Mouse (Mus musculus): ENCODE data around the gene Tal1. TPM values are rescaled to one million over a fixed set of nuclear protein-coding genes. Genes with fewer than 3 reads are reported as not detected.
A peak's percentile ranks its signal among the peaks of the same experiment; 100 is the strongest.

The Tal1 gene
- polyA plus RNA-seq, 1 experiment from 2014 or later = 8.5 TPM

DNA sequence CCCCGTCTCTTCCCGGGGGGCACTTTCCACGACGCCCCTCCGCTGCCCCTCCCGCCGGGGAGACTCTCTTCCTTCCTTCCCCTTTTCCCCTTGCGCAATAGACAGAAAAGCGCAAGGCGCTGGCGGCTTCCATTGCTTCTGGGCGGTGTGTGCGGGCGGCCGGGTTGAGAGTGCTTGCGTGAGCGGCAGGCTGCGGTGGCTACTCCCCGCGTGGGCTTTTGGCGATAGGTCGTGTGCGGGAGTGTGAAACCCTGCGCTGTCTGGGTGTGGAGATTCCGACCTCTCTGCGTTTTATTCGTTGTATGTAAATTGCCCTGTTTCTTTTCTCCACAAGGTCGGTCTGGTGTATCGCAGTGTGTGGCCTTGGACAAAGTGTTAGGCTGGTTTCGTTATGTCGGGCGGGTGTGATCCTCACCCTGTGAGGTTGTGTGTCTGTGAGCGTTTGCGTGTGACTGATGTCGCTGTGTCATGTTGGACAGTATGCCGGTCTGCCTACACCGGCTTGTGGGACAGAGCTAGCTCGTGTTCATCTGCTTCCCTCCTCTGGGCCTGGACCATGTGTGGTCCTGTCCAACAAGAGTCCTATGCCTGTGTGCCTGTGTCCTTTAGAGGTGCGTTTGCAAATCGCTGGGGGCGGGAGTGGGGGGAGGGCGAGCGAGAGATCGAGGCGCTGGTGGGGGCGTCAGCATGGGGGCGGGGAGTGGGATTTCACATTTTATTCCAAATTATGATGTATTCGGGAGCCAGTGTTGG lies 871 bp downstream of the Tal1 start:
- peak overlapping the region; percentile 53 for H3K4me2 ChIP-seq
- ATAC-seq (replicated peaks) = peak; percentile 82
- peak overlapping the region; percentile 34 for H3K9ac ChIP-seq
- WGBS = under 1% methylated on average over 47 of the region's 48 CpGs
- H3K4me1 ChIP-seq = peaks cover 16% of the 10 kb centered on the region
- H3K27ac ChIP-seq = peak overlapping the region; percentile 89
- H3K36me3 ChIP-seq (replicated peaks) = no peaks in the 10 kb centered on the region
- peaks cover 63% of the 10 kb centered on the region for H3K27me3 ChIP-seq (replicated peaks)
- H3K9me3 ChIP-seq = no peaks in the 10 kb centered on the region
- H3K4me3 ChIP-seq = peak overlapping the region; percentile 39

DNA sequence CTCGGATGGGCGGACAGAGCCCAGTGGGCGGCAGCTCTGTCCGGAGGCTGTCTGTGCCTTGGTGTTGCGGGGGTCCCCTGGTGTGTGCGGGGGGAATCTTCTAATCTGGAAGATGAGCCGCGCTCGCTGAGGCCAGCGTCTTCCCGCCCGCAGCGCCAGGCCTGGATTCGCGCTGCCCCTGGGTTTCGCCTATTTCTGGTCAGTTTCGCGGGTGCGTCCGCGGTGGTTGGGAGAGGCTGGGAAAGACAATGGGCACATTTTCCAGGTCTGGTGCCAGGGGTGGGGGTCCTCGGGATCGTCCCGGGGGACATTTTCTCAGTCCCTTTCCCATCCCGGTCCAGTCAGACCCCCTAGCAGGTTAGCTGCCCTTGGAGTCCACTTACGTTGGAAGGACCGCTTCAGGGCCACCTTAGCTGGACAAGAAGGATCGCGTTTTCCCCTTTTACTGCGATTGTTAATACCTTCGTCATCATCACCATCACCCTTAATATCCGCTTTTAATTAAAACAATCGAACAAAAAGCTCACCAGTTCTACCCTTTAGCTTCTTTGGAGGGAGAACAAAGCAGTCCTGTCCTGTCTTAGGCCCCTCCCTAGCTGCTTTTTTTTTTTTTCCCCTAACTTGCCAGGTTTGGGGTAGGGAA lies 1.6 kb downstream of the Tal1 start:
- peak overlapping the region; percentile 34 for H3K9ac ChIP-seq
- H3K9me3 ChIP-seq = no peaks in the 10 kb centered on the region
- H3K27me3 ChIP-seq (replicated peaks) = peaks cover 64% of the 10 kb centered on the region
- peak overlapping the region; percentile 89 for H3K27ac ChIP-seq
- H3K4me2 ChIP-seq = peak overlapping the region; percentile 53
- WGBS = under 1% methylated on average over 33 of the region's 33 CpGs
- no peaks in the 10 kb centered on the region for H3K36me3 ChIP-seq (replicated peaks)
- peaks cover 19% of the 10 kb centered on the region for H3K4me1 ChIP-seq
- peak overlapping the region; percentile 39 for H3K4me3 ChIP-seq
- ATAC-seq (replicated peaks) = peak; percentile 49

DNA sequence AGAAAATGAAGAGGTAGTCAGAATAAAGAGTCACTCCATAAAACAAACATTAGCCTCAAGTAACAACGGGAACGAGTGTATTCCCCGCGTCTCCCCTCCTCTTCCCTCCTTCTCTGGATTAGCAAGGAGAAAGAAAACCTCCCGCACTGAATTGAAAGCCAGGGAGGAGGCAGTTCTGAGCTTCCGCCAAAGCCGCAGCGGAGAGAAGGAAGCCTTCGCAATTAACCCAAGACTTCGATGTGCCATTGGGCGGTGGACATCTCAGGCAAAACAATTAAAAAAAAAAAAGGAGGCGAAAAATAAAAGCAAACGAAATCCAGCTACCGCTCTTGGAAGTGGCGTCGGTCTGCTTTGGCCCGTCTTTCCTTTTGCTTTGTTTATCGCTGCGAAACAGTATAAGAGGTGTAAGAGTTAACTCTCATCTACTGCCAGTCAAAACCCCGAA lies 2.1 kb downstream of the Tal1 start:
- no peaks in the 10 kb centered on the region for H3K9me3 ChIP-seq
- no peaks in the 10 kb centered on the region for H3K36me3 ChIP-seq (replicated peaks)
- peak overlapping the region; percentile 34; the same call in 1 of the 2 replicates for H3K9ac ChIP-seq
- H3K4me3 ChIP-seq = peak overlapping the region; percentile 39
- H3K4me1 ChIP-seq = peaks cover 23% of the 10 kb centered on the region
- peak overlapping the region; percentile 89 for H3K27ac ChIP-seq
- under 1% methylated on average over 20 of the region's 20 CpGs for WGBS
- ATAC-seq (replicated peaks) = no peak
- H3K4me2 ChIP-seq = peak overlapping the region; percentile 53
- peaks cover 64% of the 10 kb centered on the region for H3K27me3 ChIP-seq (replicated peaks)

DNA sequence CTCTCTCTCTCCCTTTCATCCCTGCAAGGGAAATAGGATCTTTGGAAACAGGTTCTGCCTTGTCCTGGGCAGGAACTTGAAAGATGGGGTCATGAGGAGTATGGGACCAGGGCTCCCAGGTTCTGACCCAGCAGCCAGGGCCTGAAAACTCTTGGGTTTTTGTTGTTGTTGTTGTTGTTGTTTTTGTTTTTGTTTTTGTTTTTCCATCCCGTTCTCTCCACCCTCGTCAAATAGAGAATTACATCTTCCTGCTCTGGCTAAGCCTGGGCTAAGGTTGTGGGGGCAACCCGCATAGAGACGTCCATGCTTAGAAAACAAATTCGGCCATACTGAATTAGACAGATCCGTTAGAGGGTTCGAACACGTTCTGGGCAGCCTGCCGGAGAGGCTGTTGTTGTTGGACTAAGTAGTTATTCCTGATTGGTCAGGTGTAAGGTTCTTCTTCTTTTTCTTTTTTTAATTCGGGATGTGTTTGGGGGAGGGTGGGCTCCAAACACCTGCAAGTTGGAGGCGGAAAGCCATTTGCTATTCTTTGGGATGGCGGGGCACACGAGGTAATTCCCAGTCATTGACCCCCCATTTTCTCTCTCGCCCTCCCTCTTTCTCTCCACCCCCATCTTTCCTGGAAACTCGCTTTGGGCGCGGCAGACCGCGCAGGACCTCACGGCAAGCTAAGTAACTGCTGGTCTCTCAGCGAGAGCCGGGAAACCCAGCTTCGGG lies 2.8 kb downstream of the Tal1 start:
- peaks cover 62% of the 10 kb centered on the region for H3K27me3 ChIP-seq (replicated peaks)
- no peaks in the 10 kb centered on the region for H3K36me3 ChIP-seq (replicated peaks)
- peak overlapping the region; percentile 89 for H3K27ac ChIP-seq
- peak overlapping the region; percentile 39 for H3K4me3 ChIP-seq
- peak overlapping the region; percentile 53 for H3K4me2 ChIP-seq
- H3K4me1 ChIP-seq = peaks cover 29% of the 10 kb centered on the region
- H3K9ac ChIP-seq = peak overlapping the region; percentile 34
- H3K9me3 ChIP-seq = no peaks in the 10 kb centered on the region
- ATAC-seq (replicated peaks) = no peak
- WGBS = under 1% methylated on average over 23 of the region's 23 CpGs

DNA sequence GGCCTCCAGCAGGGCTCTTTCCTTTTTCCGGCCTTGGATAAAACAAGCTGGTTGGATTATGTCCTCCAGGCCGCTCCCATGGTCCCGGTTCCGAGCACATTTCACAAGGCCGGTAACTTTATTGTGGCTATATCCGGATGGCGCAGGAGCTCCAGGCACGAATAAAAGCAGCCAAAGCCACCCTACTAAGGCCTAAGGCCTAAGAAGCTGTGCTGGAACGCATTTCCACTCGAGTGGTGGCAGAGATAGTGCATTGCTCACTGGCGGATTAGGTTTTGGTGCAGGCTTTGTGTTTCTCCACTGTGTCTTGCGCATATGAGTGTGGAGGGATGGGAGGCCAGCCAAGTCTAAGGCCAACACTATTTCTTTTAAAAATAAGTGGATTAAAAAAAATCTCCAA lies 3.6 kb downstream of the Tal1 start:
- H3K27me3 ChIP-seq (replicated peaks) = peaks cover 61% of the 10 kb centered on the region
- WGBS = 7% methylated on average over 12 of the region's 12 CpGs

DNA sequence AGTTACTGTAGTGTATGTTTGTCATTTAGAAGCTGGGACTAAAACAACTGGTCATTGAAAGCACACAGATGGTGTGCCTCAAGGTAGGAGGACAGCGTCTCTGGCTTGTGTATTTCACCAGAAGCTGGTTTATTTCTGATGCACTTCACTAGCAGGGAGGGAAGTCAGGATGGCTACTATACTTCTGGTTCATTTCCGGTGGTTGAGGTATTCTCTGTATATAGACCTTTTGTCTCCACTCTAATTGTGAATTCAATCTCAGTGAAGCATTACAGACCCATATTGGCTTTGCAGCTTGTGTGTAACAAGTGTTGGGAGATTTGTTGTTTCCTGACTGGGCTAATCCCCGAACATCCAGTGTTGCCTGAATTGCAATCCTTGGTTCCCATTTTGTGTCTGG lies 4.5 kb downstream of the Tal1 start:
- ATAC-seq (replicated peaks) = no peak

More for the DNA sequence above, 3.6 kb downstream of the Tal1 start:
- Histone ChIP-seq H3K4me2 (peak overlapping the region; percentile 53), H3K9ac (0 out of 2 replicates have a peak overlapping the region, but pooled peaks have one; percentile 4), H3K4me3 (peak overlapping the region; percentile 39), H3K4me1 (peaks cover 29% of the 10 kb centered on the region), H3K36me3 (replicated peaks) (no peaks in the 10 kb centered on the region), H3K27ac (peak overlapping the region; percentile 89), H3K9me3 (no peaks in the 10 kb centered on the region)
- no peak for ATAC-seq (replicated peaks)

DNA sequence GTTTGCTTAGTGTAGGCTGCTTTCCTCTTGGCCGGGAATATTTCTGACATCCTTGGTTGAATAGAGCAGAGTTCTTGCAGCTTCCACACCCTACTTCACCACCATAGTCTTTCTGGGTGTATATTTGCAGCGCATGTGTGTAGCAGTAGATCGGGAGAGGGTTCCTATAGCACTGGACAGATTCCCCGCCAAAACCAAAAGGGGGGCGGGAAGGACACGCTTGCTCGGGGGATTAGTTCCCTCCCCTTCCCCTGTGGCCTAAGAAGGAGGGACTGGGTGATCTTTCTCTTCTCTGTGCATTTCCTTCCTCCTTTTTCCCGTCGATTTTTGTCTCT lies 6.3 kb downstream of the Tal1 start:
- Histone ChIP-seq H3K9ac (peak overlapping the region; percentile 41; the same call in 1 of the 2 replicates), H3K4me2 (peak overlapping the region; percentile 89), H3K4me1 (peaks cover 18% of the 10 kb centered on the region), H3K4me3 (peak overlapping the region; percentile 47), H3K27me3 (replicated peaks) (peaks cover 61% of the 10 kb centered on the region), H3K9me3 (no peaks in the 10 kb centered on the region), H3K36me3 (replicated peaks) (no peaks in the 10 kb centered on the region), H3K27ac (peak overlapping the region; percentile 57)
- WGBS = 4% methylated on average over 9 of the region's 9 CpGs
- peak; percentile 5; the same call in 1 of the 2 replicates for ATAC-seq (replicated peaks)

More for the DNA sequence above, 4.5 kb downstream of the Tal1 start:
- 11% methylated on average over 3 of the region's 3 CpGs for WGBS
- Histone ChIP-seq H3K4me3 (peak overlapping the region; percentile 39), H3K9me3 (no peaks in the 10 kb centered on the region), H3K36me3 (replicated peaks) (no peaks in the 10 kb centered on the region), H3K9ac (no peak overlapping the region), H3K4me2 (peak overlapping the region; percentile 53), H3K27ac (peak overlapping the region; percentile 89; the same call in 1 of the 2 replicates), H3K4me1 (peaks cover 29% of the 10 kb centered on the region), H3K27me3 (replicated peaks) (peaks cover 61% of the 10 kb centered on the region)

DNA sequence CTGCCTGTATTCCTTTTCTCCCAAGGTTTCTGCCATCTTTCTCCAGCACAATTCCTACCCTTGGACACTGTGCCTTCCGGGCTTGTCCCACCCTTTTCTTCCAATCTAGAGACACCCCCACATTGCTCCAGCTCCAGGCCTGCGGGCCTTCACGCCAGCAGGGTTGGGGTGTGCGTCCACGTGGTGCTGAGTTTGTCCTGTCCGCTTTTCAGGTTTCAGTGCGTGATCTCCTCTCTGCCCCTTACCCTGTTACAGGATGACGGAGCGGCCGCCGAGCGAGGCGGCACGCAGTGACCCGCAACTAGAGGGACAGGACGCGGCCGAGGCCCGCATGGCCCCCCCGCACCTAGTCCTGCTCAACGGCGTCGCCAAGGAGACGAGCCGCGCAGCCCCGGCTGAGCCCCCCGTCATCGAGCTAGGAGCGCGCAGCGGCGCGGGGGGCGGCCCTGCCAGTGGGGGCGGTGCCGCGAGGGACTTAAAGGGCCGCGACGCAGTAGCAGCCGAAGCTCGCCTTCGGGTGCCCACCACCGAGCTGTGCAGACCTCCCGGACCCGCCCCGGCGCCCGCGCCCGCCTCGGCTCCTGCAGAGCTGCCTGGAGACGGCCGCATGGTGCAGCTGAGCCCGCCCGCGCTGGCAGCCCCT lies 6.8 kb downstream of the Tal1 start:
- H3K4me3 ChIP-seq = peak overlapping the region; percentile 47
- peak; percentile 86 for ATAC-seq (replicated peaks)
- H3K36me3 ChIP-seq (replicated peaks) = no peaks in the 10 kb centered on the region
- no peaks in the 10 kb centered on the region for H3K9me3 ChIP-seq
- peak overlapping the region; percentile 89 for H3K4me2 ChIP-seq
- peaks cover 61% of the 10 kb centered on the region for H3K27me3 ChIP-seq (replicated peaks)
- under 1% methylated on average over 57 of the region's 58 CpGs for WGBS
- H3K9ac ChIP-seq = peak overlapping the region; percentile 41
- H3K27ac ChIP-seq = peak overlapping the region; percentile 57
- peaks cover 18% of the 10 kb centered on the region for H3K4me1 ChIP-seq

DNA sequence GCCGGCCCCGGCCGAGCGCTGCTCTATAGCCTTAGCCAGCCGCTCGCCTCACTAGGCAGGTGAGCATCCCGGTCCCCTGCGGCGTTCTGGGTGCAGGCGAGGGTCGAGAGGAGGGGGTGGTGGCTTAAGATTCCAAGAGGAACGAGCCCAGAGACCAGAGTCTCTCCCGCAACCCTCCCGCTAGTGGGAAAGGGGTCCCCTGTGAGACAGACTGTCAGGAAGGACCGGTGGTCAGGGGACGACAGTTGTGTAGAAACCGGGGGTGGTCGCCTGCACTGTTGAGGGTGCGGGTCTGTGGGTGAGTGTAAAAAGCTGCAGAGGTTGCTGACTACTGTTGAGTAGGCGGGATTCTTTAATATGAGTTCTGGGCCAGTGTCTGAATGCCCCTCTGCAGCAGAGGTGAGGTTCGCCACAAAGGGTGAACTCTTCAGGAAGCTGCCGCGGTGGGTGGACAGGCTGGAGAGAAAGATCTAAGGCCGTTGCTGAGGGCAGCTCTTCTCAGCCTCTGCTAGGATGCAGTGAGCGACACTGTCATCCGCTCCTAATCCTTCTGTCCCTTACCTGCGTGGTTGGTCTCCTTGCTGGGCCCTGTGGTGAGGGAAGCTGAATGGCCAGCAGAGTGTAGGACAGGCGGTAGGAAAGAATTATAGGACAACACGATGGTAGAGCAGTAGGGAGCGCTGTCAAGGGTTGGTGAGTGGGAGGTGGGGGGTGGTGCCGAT lies 7.5 kb downstream of the Tal1 start:
- Histone ChIP-seq H3K4me3 (peak overlapping the region; percentile 47), H3K36me3 (replicated peaks) (no peaks in the 10 kb centered on the region), H3K4me2 (peak overlapping the region; percentile 89), H3K9me3 (no peaks in the 10 kb centered on the region), H3K27me3 (replicated peaks) (peaks cover 60% of the 10 kb centered on the region), H3K27ac (peak overlapping the region; percentile 57), H3K9ac (peak overlapping the region; percentile 41), H3K4me1 (peaks cover 18% of the 10 kb centered on the region)
- WGBS = under 1% methylated on average over 31 of the region's 31 CpGs
- ATAC-seq (replicated peaks) = peak; percentile 25

DNA sequence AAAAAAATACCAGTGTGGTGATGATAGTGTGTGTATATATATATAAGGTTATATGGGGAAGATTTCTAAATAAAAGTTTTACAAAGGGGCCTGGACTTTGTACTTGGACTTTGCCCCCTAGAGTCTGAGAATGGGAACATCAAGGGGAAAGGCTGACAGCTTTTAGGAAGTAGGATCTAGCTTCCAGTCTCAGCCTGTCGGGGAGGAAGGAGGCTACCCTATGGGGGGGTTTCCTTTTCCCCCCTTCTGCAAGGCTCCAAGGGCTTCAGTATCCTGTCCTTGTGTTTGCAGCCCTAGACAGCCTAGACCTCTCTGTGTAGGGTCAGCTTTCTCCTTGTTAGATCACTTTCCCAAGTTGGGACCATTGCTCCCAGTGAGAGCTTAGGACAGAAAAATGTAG lies 15.4 kb downstream of the Tal1 start:
- H3K9ac ChIP-seq = no peak overlapping the region
- no peaks in the 10 kb centered on the region for H3K36me3 ChIP-seq (replicated peaks)
- no peaks in the 10 kb centered on the region for H3K4me1 ChIP-seq
- no peak overlapping the region for H3K27ac ChIP-seq
- 63% methylated on average over 1 of the region's 1 CpGs for WGBS
- no peak overlapping the region for H3K4me2 ChIP-seq
- H3K27me3 ChIP-seq (replicated peaks) = no peaks in the 10 kb centered on the region
- no peak overlapping the region for H3K4me3 ChIP-seq
- no peak for ATAC-seq (replicated peaks)
- H3K9me3 ChIP-seq = no peaks in the 10 kb centered on the region

DNA sequence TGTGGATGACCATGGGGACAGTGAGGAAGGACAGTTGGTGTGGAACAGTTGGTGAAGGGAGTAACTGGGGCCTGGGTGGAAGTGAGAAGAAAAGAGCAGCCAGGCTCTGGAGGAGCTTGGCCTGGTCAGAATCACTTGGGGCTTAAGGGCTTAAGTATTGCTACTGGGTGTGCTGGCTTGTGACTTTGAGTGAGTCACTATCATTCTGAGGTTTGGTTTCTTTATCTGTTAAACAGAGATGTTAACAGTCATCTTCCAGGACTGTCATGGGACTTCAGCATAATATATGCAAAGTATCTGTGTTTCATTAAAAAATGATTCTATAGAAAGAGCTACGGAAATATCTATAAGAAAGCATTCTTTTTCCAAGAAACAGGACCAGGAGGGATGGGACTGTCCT lies 18.6 kb downstream of the Tal1 start:
- H3K27ac ChIP-seq = no peak overlapping the region
- no peaks in the 10 kb centered on the region for H3K27me3 ChIP-seq (replicated peaks)
- no peaks in the 10 kb centered on the region for H3K36me3 ChIP-seq (replicated peaks)
- H3K9me3 ChIP-seq = no peaks in the 10 kb centered on the region
- no peak overlapping the region for H3K9ac ChIP-seq
- no peak overlapping the region for H3K4me2 ChIP-seq
- 82% methylated on average over 1 of the region's 1 CpGs for WGBS
- ATAC-seq (replicated peaks) = no peak
- peaks cover 13% of the 10 kb centered on the region for H3K4me1 ChIP-seq
- H3K4me3 ChIP-seq = no peak overlapping the region

Measured in midbrain, embryonic 15.5 days (tissue).